Mouse (Mus musculus) megakaryocyte-erythroid progenitor cell, adult 5-6 weeks (primary cell): ENCODE measurements around the gene Ndufb5. TPM values are rescaled to one million over a fixed set of nuclear protein-coding genes. Genes with fewer than 3 reads are reported as not detected.
"Not testable (repeated sequence)": the region's sequence is repeated elsewhere in the genome, so short reads cannot be mapped to it uniquely, and the experiment has no call there.

Experiments used
- ATAC-seq: replicated peaks from 2 replicates; pipeline ENCODE4 v1.8.0; 2016; ENCODE audit warnings: mild to moderate bottlenecking, inconsistent platforms; ENCODE audit not compliant: severe bottlenecking, poor library complexity, low FRiP score, low TSS enrichment
- total RNA-seq, 2 experiments: library from RNA; stranded (forward) in 1 of 2; stranded (reverse) in 1 of 2; fragments of 200-1000, 215-1000 nt in 1 of 2; fragments of >200 nt in 1 of 2; fragmentation: Nextera tagmentation in 1 of 2; gene quantifications; 2 replicates each; pipeline ENCODE4 v1.2.3; 2014 to 2017

Gene Ndufb5
- total RNA-seq (2014; fragmentation: Nextera tagmentation) (202 and 265 TPM in 2 replicates), total RNA-seq (2017) (147 and 148 TPM in 2 replicates)

DNA sequence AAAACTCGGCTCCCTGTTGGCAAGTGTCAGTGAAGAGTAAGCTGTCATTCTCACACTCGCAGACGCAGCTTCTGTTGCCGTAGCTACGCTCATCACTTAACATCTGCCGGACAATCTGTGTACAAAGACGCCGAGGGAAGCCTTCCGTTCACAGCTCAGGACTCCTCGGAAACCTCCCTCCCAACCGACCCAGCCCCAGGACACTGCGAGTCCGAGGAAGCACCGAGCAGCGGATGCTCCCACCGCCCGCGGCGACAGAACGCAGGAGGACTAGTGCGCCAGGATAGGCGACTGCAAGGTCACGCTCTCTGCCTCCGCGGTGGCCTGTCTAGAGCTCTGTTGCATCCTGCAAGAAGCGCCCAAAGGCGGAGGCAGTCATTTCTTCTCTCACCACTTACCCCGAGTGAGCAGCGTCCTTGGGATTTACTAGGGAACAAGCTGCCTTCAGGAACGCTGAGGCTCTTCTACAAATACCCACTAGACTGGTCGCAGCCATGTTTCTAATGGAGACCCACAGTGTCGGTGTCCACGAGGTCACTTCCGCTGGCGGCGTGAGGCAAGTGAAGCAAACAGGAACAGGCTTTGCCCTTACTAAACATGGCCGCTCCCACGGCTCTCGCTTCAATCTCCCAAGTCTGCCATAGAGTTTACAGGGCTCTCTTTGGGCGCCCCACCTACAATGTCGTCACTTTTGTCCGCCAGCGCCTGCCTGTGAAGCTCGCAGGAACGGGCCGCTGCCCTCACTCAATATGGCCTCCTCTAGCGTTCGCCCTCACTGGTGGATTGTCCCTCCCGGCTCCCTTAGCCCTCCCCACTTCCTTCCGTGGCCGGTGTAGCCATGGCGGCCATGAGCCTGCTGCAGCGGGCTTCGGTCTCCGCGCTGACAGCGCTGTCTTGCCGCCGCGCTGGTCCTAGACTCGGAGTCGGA is at the start of gene Ndufb5:
Gene Ndufb5 (plus strand): TSS at position 747 of the 928 bp plus-strand sequence.
- ATAC-seq: peak; percentile 93

DNA sequence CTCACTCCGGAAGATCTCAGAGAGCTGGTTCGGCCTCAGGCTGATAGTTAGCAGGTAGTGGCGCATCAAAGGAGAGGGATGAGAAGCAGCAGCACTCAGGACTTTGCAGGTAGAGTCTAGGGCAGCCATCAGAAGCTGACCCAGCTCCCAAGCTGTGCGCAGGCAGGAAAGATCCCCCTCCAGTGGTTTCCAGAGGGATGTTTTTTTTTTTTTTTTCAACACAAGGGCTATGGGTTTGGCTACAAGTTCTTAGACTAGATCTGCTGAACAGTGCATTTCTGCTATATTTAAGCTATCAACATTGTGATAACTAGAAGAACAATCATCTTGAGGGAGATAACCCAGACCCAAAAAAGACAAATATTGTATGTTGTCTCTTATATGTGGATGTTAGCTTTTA is 49.6 kb upstream of the Ndufb5 start:
- no peak for ATAC-seq

DNA sequence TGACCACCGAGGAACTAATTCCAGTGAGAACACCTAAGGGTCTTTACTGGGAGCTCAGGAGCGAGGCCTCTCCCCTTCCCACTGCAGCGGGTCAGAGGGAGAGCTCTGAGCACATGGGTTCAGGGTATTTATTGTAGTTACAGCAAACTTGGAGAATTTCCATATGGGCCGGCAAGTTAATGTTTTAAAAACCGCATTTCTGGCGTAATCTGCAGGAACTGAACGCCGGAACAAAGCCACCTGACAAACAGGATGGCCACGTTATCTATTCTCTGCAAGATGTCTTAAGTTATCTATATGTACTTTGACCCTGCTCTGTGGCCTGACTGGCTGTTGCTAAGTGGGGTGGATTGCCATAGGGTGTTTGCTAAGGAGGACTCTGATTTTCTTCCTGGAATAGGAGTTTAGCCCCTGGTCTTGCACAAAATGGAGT is 47.2 kb upstream of the Ndufb5 start:
- ATAC-seq: peak; percentile 94

DNA sequence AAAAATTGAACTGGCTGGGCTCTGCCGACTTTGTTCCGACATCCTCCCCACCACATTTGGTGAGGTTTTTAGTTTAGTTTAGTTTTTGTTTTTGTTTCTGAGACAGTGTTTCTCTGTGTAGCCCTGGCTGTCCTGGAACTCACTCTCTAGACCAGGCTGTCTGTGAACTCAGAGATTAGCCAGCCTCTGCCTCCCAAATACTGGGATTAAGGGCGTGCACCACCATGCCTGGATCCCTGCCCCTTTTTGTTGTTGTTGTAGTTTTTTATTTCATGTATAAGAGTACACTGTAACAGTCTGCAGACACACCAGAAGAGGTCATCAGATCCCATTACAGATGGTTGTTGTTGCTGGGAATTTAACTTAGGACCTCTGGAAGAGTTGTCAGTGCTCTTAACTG is 46.8 kb upstream of the Ndufb5 start:
- peak; percentile 3; the same call in 1 of the 2 replicates for ATAC-seq

DNA sequence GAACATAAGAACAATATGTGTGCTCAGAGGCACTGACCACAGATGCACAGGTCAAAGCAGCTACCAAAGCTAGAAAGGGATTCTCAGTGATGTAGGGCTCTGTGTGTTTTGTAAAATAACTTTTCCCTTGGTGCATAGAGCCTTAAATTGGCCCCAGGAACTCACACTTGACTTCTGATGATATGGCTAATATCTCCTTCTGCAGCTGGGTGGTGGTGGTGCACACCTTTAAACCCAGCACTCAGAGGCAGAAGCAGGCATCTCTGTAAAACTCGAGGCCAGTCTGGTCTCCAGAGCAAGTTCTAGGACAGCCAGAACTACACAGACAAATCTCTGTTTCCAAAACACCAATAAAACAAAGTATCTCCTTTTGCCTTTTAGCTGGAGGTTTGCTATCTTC is 45.9 kb upstream of the Ndufb5 start:
- 0 out of 2 replicates have a peak, but pooled peaks have one; percentile 19 for ATAC-seq

DNA sequence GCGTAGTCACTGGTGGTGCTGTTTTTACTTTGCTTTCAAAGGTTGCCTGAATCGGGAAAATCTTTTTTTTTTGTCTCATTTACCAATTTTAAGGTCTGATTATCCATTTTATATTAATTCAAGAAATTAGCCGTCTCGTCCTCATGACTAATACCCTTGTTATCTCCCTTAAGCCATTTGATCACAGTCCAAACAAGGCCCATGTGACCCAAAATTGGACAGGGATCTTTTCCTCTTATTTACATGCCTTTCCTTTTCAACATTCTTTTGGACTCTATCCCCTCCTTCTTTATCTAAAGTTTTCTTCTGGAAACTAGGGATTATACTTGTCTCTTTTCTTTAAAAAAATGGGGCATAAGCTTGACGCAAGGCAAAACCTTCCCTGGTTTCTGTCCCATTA is 44.9 kb upstream of the Ndufb5 start:
- no peak for ATAC-seq

DNA sequence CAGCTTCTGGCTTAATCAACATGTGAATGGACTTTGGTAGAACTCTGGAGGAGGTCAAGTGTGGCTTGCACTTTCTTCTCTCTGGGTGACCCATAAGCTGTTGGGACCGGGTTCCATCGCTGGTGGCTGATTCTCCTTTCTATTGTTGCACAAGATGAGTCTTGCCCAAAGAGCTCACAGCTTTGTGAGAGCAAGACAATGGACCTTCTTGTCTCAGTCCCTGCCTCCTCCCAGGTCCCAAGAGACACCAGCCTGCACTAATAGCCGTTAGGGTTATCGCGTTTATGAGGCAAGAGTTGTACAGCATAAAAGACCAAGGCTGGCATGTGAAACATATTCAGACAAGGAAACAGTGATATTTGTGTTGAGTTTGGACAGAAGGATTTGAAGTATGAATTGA is 42.6 kb upstream of the Ndufb5 start:
- ATAC-seq: no peak

DNA sequence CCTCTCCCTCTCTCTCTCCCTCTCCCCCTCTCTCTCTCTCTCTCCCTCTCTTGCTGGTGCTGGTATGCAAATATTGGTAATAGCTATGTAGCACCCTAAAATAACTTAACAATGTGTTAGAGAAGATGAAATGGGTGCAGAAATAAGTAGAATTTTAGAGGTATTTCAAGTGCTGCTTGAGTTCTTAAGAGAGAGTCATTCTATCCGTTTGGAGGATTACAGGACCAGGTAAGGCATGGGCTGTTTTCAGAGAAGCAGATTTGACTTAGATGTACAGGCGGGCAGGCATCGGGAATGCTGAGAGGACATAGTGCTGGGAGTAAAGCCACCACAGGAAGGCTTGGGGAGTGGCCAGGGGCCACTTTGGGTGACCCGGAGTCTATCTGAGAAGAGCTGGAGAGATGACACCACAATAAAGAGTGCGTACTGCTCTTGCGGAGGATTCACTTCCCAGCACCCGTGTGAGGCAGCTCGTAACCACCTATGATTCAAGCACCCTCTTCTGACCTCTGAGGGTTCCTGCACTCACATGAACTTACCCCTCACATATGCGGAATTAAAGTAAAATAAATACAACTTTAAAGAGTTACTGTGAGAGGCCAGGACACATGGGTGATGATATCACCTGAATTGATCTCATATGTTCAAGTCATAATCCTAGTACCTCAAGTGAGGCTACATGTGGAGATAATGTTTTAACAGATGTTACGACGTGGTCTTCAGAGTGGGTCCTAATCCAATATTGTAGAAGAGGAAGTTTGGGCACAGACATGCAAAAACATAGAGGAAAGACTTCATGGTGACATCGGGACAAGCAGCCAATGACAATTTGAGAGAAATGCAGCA is 41.8 kb upstream of the Ndufb5 start:
- ATAC-seq: peak; percentile 34; the same call in 1 of the 2 replicates

DNA sequence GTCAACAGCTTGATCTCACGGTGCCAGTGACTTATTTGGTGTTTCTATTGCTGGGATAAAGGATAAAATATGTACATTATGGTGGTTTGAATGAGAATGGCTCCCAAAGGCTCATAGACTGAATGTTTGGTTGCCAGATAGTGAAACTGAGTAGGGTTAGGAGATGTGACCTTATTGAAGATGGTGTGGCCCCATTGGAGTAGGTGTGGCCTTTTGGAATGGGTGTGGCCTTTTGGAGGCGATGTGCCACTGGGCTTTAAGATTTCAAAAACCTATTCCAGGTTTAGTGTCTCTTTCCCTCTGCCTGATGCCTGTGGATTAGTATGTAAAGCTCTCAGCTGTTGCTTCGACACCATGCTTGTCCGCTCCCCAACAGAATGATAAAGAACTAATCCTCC is 41.2 kb upstream of the Ndufb5 start:
- ATAC-seq: 0 out of 2 replicates have a peak, but pooled peaks have one; percentile 30

DNA sequence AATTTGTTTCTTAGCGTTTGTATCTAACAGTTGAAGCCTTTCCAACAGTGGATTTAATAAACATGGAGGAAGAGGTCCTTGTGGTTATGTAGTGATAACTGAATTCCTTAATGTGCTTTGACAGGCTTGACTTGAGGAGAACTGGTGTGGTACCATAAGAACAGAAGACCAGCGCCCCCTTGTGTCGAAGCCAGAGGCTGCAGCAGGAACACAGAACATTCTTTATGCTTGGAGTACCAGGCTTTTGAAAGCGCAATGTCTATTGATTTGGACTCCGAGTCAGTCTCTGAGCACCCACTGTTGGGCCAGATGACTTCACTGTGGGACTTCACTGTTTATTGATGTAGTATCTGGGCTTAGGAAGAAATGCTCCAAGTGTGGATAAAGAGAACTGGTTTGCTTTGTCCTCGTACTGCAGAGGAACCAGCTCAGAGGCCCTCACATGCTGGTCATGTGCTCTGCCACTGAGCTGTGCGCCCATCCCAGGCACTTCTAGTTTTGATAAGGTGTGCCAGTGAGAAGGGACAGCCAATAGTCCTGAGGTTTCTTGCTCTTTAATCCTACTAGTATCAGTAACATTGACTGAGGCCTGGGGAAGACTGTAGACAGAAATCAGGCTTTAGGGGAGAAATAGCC is 38.4 kb upstream of the Ndufb5 start:
- ATAC-seq: peak; percentile 91

DNA sequence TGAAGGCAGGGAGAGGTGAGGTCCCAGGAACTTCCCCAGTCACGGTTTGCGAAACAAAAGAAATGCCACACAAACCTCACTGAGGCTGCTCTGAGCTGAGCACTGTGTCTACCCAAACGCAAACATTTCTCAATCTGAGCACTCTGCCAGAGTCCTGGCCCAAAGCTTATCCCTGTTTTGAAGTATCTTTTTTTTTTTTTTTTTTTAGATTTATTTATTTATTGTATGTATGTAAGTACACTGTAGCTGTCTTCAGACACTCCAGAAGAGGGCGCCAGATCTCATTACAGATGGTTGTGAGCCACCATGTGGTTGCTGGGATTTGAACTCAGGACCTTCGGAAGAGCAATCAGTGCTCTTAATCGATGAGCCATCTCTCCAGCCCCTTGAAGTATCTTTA is 32.8 kb upstream of the Ndufb5 start:
- not testable (repeated sequence) for ATAC-seq

DNA sequence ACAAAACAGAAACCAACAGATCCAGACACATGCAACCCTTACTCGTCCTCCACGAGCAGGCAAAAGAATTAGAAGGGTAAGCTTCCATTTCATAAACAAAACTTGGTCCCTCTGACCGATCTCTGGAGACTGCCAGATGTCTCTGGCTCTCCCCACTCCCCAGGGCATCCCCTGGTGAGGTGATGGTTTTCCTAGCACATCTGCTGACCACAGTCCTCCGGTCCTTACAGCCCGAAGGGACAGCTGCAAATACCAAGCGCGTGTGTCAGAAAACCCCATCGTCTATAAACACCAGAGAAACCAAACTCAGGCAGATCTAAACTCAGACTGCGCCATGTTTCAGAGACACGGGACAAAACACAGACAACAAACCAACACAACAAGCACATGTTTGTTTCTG is 32.2 kb upstream of the Ndufb5 start:
- not testable (repeated sequence) for ATAC-seq

DNA sequence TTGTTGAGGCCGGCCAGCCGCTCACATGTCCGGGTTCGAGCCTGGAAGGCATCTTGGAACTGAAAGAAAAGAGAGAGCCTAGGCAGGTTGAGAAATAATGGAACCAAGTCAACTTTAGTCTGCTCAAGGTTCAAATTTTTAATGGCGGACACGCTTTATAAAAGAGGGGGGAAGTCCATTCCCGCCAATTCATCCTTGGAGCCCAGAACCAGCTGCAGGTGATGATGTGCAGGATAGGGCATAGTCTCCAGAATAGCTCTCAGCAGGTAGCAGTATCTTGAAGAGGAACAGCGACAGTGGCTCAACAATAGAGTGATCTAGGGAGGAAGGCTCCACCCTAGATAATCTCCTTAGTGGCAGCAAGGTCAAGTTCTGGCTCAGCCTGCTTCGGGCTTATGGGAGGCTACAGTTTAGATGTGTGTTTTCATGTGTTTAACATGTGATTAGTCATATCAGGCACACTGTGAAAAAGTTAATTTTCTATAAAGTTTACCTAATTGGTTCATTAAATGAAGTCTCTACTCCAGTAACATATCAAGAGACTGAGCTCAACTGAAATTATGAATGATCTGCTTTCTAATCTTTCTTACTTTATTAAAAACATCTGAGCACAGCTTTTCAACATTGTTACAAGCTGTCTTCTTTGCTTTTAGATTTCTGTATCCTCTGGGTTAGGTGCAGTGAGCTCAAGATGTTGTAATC is 31.0 kb upstream of the Ndufb5 start, which contains the start of gene Actl6a:
Gene Actl6a (plus strand): TSS at position 652 of the 702 bp plus-strand sequence.
- ATAC-seq: not testable (repeated sequence)

DNA sequence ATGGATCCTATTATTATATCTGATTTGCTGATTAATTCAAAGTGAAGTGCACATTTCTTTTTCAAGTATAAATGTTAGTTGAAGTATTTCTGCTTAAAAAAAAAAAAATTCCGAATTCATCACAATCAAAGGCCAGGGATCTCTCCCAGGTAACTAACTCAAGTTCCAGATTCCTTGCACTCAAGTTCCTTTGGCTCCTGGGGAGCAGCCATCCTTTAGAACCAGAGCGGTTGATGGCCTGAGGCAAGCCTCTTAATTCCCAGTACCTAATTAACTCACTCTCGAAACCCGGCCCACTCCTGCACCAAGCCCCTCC is 28.8 kb upstream of the Ndufb5 start:
- ATAC-seq: no peak

DNA sequence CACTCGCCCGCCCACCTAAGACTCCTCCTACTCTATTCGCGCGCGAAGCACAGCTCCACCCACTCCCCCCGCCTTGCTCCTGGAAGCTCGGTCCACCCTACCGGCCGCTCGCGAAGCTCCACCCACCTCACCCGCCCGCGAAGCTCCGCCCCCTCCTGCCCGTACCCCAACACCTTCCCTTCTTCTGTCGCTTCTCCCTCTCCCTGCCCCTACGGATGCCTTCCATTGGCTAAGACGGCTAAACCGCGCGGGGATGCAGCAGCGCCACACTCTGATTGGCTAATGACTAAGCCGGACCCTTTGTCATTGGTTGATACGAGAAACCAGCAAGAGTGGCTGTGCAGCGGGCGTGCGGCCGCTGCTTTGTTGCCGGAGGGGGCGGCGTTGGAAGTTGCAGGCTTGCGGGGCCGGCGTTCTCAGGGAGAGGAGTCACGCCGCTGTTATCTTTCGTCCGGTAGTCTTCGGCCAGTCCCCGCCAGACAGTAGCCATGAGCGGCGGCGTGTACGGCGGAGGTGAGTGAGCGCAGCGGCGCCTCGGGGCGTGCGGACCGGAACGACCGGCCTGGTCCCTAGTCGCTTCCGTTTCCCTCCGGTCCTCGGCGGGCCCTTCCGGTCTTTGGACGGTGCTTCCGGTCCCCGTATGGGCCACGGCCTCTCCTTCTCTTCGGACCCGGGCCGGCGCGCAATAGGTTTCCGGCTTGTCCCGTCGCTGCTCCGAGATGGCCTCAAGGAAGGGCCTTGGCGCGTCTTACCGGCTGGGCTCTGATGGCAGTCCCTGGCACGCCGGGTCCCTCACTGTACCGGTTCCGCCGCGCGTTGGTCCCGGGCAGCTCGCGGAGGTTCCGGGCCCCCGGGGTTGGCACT is 28.2 kb upstream of the Ndufb5 start:
- peak; percentile 96 for ATAC-seq

DNA sequence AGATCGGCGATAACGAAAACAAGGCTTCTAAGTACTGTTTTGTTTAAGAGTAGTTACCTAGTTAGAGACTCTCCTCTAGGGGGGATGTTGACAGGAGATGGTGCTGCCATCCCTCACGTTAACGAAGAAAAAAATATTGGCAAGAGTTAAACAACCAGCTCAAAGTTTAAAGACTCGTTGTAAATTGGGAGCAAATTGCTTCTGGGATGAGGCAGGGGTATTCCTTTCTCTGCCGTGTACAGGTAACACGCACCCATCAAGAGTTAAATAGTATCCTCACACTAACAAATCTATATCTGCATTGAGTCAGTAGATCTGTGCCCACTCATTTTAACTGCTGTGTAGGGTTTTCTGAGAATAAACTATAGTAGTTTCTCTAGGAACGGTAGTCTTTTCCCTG is 27.4 kb upstream of the Ndufb5 start:
- ATAC-seq: no peak

DNA sequence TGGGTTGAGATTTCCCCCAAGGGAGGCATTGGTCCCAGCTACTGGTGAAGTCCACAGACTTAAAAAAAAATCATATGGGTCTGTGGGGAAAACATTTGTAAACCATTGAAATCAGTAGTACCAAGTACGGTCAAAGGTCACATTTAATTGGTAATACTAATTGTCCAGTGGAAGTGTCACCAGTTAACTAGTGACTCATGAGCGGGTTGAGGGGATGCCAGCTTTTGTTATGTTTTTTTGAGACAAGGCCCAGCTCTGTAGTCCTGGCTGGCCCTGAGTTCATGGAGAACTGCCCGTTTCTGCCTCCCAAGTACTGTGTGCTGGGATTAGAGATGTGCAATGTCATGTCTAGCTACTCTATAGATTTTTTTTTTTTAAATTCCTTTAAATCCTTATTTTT is 23.1 kb upstream of the Ndufb5 start:
- no peak for ATAC-seq

DNA sequence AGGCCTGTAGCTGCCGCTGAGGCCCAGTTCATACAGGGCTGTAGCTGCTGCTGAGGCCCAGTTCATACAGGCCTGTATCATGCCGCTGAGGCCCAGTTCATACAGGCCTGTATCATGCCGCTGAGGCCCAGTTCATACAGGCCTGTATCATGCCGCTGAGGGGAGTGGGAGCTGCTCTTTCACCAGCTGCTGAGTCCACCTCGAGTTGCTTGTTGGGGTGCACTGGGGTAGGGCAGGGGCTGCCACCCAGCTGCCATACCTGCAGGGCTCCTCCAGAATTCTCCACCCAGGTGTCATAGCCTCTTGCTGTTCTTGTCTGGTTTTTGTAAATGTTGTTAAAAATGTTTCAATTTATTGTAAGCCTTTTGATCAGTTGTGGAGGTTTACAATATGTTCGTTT is 19.4 kb upstream of the Ndufb5 start:
- ATAC-seq: not testable (repeated sequence)
